Mouse (Mus musculus): ENCODE measurements around the gene Chil4. TPM values are rescaled to one million over a fixed set of nuclear protein-coding genes. Genes with fewer than 3 reads are reported as not detected.
"Not testable (repeated sequence)": the region's sequence is repeated elsewhere in the genome, so short reads cannot be mapped to it uniquely, and the experiment has no call there.

Chil4 gene
- polyA plus RNA-seq, 1 experiment from 2014 or later: 2.5 TPM

GRCm38 (mm10) chr3:106196276-106196675 lies 23.0 kb downstream of the Chil4 start:
- no peak for TF ChIP-seq CTCF (IDR thresholded peaks at IDR 0.05; ENCODE audit: low read depth)
- Histone ChIP-seq H3K4me1 (replicated peaks; ENCODE audit: insufficient read depth, low read length) (no peaks in the 10 kb centered on the region), H3K27ac (no peak overlapping the region), H3K4me3 (replicated peaks; ENCODE audit: low read depth, low read length) (no peak overlapping the region), H3K9me3 (replicated peaks; ENCODE audit: low read length) (no peaks in the 10 kb centered on the region), H3K4me2 (ENCODE audit: low read length) (no peak overlapping the region), H3K9ac (ENCODE audit: low read depth, low read length) (no peak overlapping the region), H3K36me3 (ENCODE audit: insufficient read depth, low read length) (no peaks in the 10 kb centered on the region), H3K27me3 (ENCODE audit: insufficient read depth, low read length) (no peaks in the 10 kb centered on the region)
- DNase-seq (ENCODE audit: low spot score): no peak
- ATAC-seq (replicated peaks; ENCODE audit: low FRiP score, low read depth): no peak; the same call in 1 of the 2 replicates

DNA sequence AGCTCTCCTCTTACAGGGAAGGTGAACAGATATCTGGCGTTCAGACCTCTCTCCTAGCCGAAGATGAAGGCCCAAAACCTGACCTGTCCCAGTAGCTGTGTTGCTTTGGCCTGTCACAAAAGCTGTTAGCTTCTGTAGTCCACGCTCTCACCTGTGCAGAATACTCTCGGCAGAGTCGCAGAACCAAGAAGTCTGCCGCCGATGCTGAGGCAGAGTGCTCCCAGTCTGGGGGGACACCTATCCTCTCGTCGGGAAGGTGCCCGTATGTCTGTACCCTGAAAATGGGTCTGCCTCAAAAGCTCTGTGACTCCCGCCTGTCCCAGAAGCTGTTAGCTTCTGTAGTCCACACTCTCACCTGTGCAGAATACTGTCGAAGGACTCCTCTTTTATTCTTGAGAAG lies 23.8 kb downstream of the Chil4 start:
- Histone ChIP-seq H3K4me3 (replicated peaks; ENCODE audit: low read depth, low read length) (no peak overlapping the region), H3K27me3 (ENCODE audit: insufficient read depth, low read length) (no peaks in the 10 kb centered on the region), H3K9me3 (replicated peaks; ENCODE audit: low read length) (no peaks in the 10 kb centered on the region), H3K4me1 (replicated peaks; ENCODE audit: insufficient read depth, low read length) (no peaks in the 10 kb centered on the region), H3K36me3 (ENCODE audit: insufficient read depth, low read length) (no peaks in the 10 kb centered on the region), H3K4me2 (ENCODE audit: low read length) (no peak overlapping the region), H3K9ac (ENCODE audit: low read depth, low read length) (no peak overlapping the region), H3K27ac (no peak overlapping the region)
- 91% methylated on average over 12 of the region's 12 CpGs for WGBS
- no peak for ATAC-seq (replicated peaks; ENCODE audit: low FRiP score, low read depth)
- TF ChIP-seq CTCF (IDR thresholded peaks at IDR 0.05; ENCODE audit: low read depth): no peak
- no peak for DNase-seq (ENCODE audit: low spot score)

DNA sequence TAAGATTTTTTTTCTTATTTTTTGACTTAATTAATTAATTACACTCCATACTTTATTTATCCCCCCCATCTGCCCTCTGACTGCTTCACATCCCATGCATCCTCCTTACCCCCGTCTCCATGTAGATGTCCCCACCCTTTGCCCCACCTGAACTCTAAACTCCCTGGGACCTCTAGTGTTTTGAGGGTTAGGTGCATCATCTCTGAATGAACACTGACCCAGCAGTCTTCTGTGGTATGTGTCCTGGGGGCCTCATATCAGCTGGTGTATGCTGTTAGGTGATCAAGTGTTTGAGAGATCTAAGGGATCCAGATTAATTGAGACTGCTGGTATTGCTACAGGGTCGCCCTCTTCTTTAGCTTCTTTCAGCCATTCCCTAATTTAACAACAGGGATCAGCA lies 31.3 kb downstream of the Chil4 start:
- Histone ChIP-seq H3K36me3 (ENCODE audit: insufficient read depth, low read length) (no peaks in the 10 kb centered on the region), H3K27ac (no peak overlapping the region), H3K4me2 (ENCODE audit: low read length) (no peak overlapping the region), H3K4me1 (replicated peaks; ENCODE audit: insufficient read depth, low read length) (no peaks in the 10 kb centered on the region), H3K27me3 (ENCODE audit: insufficient read depth, low read length) (no peaks in the 10 kb centered on the region), H3K9ac (ENCODE audit: low read depth, low read length) (no peak overlapping the region), H3K9me3 (replicated peaks; ENCODE audit: low read length) (no peaks in the 10 kb centered on the region), H3K4me3 (replicated peaks; ENCODE audit: low read depth, low read length) (no peak overlapping the region)
- whole genome bisulfite sequencing: 75% methylated on average over 2 of the region's 2 CpGs
- TF ChIP-seq CTCF (IDR thresholded peaks at IDR 0.05; ENCODE audit: low read depth): no peak
- ATAC-seq (replicated peaks; ENCODE audit: low FRiP score, low read depth) (0 out of 2 replicates have a peak, but pooled peaks have one; percentile 59), DNase-seq (ENCODE audit: low spot score) (no peak)

DNA sequence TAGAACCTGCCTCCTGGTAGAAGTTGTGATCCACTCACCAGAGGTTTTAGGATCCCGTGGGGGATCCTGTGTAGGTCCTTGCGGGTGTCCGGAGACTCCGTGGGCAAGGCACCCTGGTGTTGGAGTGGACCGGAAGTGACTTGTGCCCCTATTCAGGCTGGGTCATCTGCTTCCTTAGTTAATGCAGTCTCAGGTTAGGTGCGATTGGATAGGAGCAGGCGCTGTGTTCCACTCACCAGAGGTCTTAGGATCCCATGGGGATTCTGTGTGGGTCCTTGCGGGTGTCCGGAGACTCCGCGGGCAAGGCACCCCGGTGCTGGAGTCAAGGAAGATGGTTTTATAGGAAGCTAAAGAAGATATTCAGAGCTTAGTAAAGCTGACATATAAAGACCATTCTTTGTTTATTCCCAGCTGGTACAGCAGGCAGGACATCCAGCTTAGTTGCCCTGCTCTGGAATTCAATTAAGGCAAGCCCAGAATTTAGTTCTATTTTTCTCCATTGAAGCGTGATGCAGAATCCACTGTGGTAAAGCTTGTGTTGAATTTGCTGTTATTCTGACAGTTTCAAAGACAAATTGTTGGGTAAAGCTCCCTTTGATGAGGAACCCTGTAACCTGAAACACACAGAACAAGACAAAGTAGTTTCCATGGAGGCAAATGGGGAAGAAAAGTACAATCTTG lies 41.7 kb downstream of the Chil4 start:
- no peaks in the 10 kb centered on the region; the same call in 1 of the 2 replicates for H3K9me3 ChIP-seq (replicated peaks; ENCODE audit: low read length)
- DNase-seq (ENCODE audit: low spot score): no peak
- H3K4me2 ChIP-seq (ENCODE audit: low read length): no peak overlapping the region
- no peak overlapping the region for H3K27ac ChIP-seq
- ATAC-seq (replicated peaks; ENCODE audit: low FRiP score, low read depth): no peak
- H3K36me3 ChIP-seq (ENCODE audit: insufficient read depth, low read length): no peaks in the 10 kb centered on the region
- no peaks in the 10 kb centered on the region for H3K27me3 ChIP-seq (ENCODE audit: insufficient read depth, low read length)
- no peak overlapping the region for H3K9ac ChIP-seq (ENCODE audit: low read depth, low read length)
- H3K4me1 ChIP-seq (replicated peaks; ENCODE audit: insufficient read depth, low read length): no peaks in the 10 kb centered on the region
- TF ChIP-seq CTCF (IDR thresholded peaks at IDR 0.05; ENCODE audit: low read depth): no peak
- 87% methylated on average over 13 of the region's 13 CpGs for WGBS
- no peak overlapping the region for H3K4me3 ChIP-seq (replicated peaks; ENCODE audit: low read depth, low read length)

DNA sequence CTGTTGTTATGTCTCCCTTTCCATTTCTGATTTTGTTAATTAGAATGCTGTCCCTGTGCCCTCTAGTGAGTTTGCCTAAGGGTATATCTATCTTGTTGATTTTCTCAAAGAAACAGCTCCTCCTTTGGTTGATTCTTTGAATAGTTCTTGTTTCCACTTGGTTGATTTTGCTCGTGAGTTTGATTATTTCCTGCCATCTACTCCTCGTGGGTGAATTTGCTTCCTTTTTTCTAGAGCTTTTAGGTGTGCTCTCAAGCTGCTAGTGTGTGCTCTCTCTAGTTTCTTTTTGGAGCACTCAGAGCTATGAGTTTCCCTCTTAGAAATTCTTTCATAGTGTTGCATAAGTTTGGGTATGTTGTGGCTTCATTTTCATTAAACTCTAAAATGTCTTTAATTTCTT lies 44.3 kb downstream of the Chil4 start:
- H3K4me3 ChIP-seq (replicated peaks; ENCODE audit: low read depth, low read length); H3K27me3 ChIP-seq (ENCODE audit: insufficient read depth, low read length); DNase-seq (ENCODE audit: low spot score); H3K36me3 ChIP-seq (ENCODE audit: insufficient read depth, low read length); H3K4me1 ChIP-seq (replicated peaks; ENCODE audit: insufficient read depth, low read length); H3K27ac ChIP-seq; H3K4me2 ChIP-seq (ENCODE audit: low read length); H3K9me3 ChIP-seq (replicated peaks; ENCODE audit: low read length); ATAC-seq (replicated peaks; ENCODE audit: low FRiP score, low read depth); H3K9ac ChIP-seq (ENCODE audit: low read depth, low read length): not testable (repeated sequence)
- WGBS: 49% methylated on average over 2 of the region's 2 CpGs

DNA sequence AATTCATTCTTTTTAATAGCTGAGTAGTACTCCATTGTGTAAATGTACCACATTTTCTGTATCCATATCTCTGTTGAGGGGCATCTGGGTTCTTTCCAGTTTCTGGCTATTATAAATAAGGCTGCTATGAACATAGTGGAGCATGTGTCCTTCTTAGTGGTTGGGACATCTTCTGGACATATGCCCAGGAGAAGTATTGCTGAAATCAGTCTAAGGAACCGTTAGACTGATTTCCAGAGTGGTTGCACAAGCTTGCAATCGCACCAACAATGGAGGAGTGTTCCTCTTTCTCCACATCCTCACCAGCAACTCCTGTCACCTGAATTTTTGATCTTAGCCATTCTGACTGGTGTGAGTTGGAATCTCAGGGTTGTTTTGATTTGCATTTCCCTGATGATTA lies 46.8 kb downstream of the Chil4 start:
- H3K27ac ChIP-seq; H3K9ac ChIP-seq (ENCODE audit: low read depth, low read length); H3K4me2 ChIP-seq (ENCODE audit: low read length); DNase-seq (ENCODE audit: low spot score); ATAC-seq (replicated peaks; ENCODE audit: low FRiP score, low read depth); H3K36me3 ChIP-seq (ENCODE audit: insufficient read depth, low read length); H3K4me3 ChIP-seq (replicated peaks; ENCODE audit: low read depth, low read length); H3K4me1 ChIP-seq (replicated peaks; ENCODE audit: insufficient read depth, low read length); H3K27me3 ChIP-seq (ENCODE audit: insufficient read depth, low read length); H3K9me3 ChIP-seq (replicated peaks; ENCODE audit: low read length): not testable (repeated sequence)
- WGBS: 73% methylated on average over 2 of the region's 2 CpGs

Data from kidney, postnatal 0 days (tissue).